Mouse (Mus musculus) heart, embryonic 10.5 days (tissue): ENCODE data around the gene Gas8. TPM values are rescaled to one million over a fixed set of nuclear protein-coding genes. Genes with fewer than 3 reads are reported as not detected.
"Not testable (repeated sequence)": the region's sequence is repeated elsewhere in the genome, so short reads cannot be mapped to it uniquely, and the experiment has no call there.

Experiments used
- DNase-seq: peaks from one replicate; pipeline ENCODE4 v3.0.0-alpha.2; 2017; ENCODE audit warnings: low spot score
- H3K27ac ChIP-seq: fragments of 300-500 bp; sonication (generic); 2 replicates; pipeline ENCODE4 v1.5.1; 2016; ENCODE audit warnings: mild to moderate bottlenecking
- H3K27me3 ChIP-seq: fragments of 300-500 bp; sonication (generic); 2 replicates; pipeline ENCODE4 v1.6.1; 2016; ENCODE audit warnings: mild to moderate bottlenecking; ENCODE audit not compliant: poor library complexity, insufficient read depth, severe bottlenecking
- H3K36me3 ChIP-seq: fragments of 300-500 bp; sonication (generic); 2 replicates; pipeline ENCODE4 v1.6.1; 2016; ENCODE audit warnings: mild to moderate bottlenecking, moderate library complexity
- H3K4me1 ChIP-seq: fragments of 300-500 bp; sonication (generic); 2 replicates; pipeline ENCODE4 v1.6.1; 2016; ENCODE audit warnings: mild to moderate bottlenecking
- H3K4me3 ChIP-seq: fragments of 300-500 bp; sonication (generic); 2 replicates; pipeline ENCODE4 v1.5.1; 2016; ENCODE audit warnings: mild to moderate bottlenecking, moderate library complexity
- H3K9me3 ChIP-seq: fragments of 300-500 bp; sonication (generic); 2 replicates; pipeline ENCODE4 v1.6.1; 2016; ENCODE audit warnings: mild to moderate bottlenecking, moderate library complexity
- WGBS: fragments of 180-500 bp; shearing (Covaris S2); methylation state at CpG from one replicate; pipeline ENCODE4 v1.1.7; 2016; 5-methylcytosine and 5-hydroxymethylcytosine counted together
- polyA plus RNA-seq: library from polyadenylated mRNA; unstranded; fragments of >200 nt; fragmentation: Nextera tagmentation; extraction: Ambion mirVana; gene quantifications from 2 replicates; pipeline ENCODE4 v1.2.1, GENCODE M21; 2016

Gas8 gene
- polyA plus RNA-seq, 1 experiment from 2014 or later, result 27.4 TPM

DNA sequence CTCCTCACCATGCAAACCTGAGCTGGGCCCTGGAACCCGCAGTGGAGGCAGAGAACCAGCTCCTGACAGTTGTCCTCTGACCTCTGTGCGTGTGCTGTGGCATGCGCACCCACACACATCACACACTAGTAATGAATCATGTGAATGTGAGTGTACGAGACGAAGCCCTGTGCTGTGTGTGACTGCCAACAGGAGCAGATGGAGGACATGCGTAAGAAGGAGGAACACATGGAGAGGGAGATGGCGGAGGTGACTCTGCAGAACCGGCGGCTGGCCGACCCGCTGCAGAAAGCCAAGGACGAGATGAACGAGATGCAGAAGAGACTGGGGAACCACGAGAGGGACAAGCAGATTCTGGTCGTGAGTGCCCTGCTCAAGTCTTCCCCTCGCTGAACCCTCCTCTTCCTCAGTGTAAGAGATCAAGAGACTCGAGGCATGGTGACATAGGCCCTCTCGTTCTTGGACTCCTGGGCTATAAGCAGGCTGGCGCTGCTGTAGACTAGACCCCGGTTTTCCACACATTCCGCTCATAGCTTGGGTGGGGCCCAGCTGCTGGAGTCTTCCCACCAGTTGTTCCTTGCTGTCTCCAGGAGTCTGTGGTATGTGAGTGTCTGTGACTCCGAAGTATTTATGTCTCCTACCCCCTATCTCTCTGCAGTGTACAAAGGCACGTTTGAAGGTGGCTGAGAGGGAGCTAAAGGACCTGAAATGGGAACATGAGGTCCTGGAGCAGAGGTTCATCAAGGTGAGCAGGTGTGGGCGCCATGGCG is 9.3 kb downstream of the Gas8 start:
- WGBS, result 83% methylated on average over 25 of the region's 25 CpGs

GRCm38 (mm10) chr8:123536242-123536989 is 17.8 kb downstream of the Gas8 start:
- peaks cover 52% of the 10 kb centered on the region for H3K36me3 ChIP-seq
- DNase-seq, result no peak
- H3K27me3 ChIP-seq, result peaks cover 39% of the 10 kb centered on the region
- no peaks in the 10 kb centered on the region for H3K9me3 ChIP-seq
- WGBS, result 85% methylated on average over 9 of the region's 9 CpGs
- H3K4me1 ChIP-seq, result no peaks in the 10 kb centered on the region
- H3K27ac ChIP-seq, result no peak overlapping the region
- no peak overlapping the region for H3K4me3 ChIP-seq

More for the DNA sequence above, 9.3 kb downstream of the Gas8 start:
- H3K4me1 ChIP-seq, result peaks cover 9% of the 10 kb centered on the region; the same call in 1 of the 2 replicates
- peaks cover 100% of the 10 kb centered on the region for H3K36me3 ChIP-seq
- H3K27ac ChIP-seq, result no peak overlapping the region; the same call in 1 of the 2 replicates
- H3K4me3 ChIP-seq, result no peak overlapping the region
- DNase-seq, result no peak
- no peaks in the 10 kb centered on the region for H3K9me3 ChIP-seq
- 0 out of 2 replicates have a peak, but pooled peaks cover 7% of the 10 kb centered on the region for H3K27me3 ChIP-seq

- DNase-seq, result no peak
- H3K36me3 ChIP-seq, result peaks cover 47% of the 10 kb centered on the region
- no peaks in the 10 kb centered on the region for H3K4me1 ChIP-seq
- H3K9me3 ChIP-seq, result no peaks in the 10 kb centered on the region
- peaks cover 34% of the 10 kb centered on the region for H3K27me3 ChIP-seq
- 18% methylated on average over 10 of the region's 10 CpGs for WGBS
- H3K27ac ChIP-seq, result no peak overlapping the region
- no peak overlapping the region for H3K4me3 ChIP-seq
Measured at GRCm38 (mm10) chr8:123536990-123537380, 18.4 kb downstream of the Gas8 start.

GRCm38 (mm10) chr8:123537641-123538040 is 19.0 kb downstream of the Gas8 start:
- H3K27ac ChIP-seq, H3K9me3 ChIP-seq, H3K4me1 ChIP-seq, H3K4me3 ChIP-seq, DNase-seq: not testable (repeated sequence)
- WGBS, result 74% methylated on average over 5 of the region's 14 CpGs
- Histone ChIP-seq H3K36me3 (peaks cover 40% of the 10 kb centered on the region), H3K27me3 (peaks cover 34% of the 10 kb centered on the region)

- not testable (repeated sequence) for H3K36me3 ChIP-seq, H3K27me3 ChIP-seq, DNase-seq, H3K27ac ChIP-seq, H3K9me3 ChIP-seq, H3K4me1 ChIP-seq, H3K4me3 ChIP-seq
- WGBS, result no CpG with 5 or more reads among the region's 45 CpGs
Measured at GRCm38 (mm10) chr8:123564221-123564620, 45.6 kb downstream of the Gas8 start.

DNA sequence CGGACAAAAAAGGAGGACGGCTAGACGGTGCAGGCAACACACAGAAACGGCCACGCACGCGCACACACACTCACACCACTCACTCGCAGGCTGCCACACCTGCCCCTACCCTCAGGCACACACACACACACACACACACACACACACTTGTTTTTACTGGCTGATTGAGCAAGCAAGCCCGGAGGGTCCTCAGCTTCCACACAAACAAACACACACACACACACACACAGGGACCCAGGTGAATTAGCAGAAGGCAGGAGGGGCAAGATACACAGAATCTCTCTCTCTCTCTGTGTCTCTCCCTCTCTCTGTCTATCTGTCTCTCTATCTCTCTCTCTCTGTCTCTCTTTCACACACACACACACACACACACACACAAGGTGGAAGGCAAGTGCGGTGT is 56.8 kb downstream of the Gas8 start:
- not testable (repeated sequence) for H3K27me3 ChIP-seq, DNase-seq, H3K4me3 ChIP-seq, H3K4me1 ChIP-seq, H3K9me3 ChIP-seq, H3K27ac ChIP-seq, H3K36me3 ChIP-seq
- 85% methylated on average over 5 of the region's 10 CpGs for WGBS

Other genes starting within 250 kb of the Gas8 start
- 28.9 and 31.5 TPM in 2 replicates for gene Fanca, start 200.3 kb upstream of the Gas8 start, polyA plus RNA-seq
- 4.4 TPM in 2 replicates for gene Spire2, start 186.1 kb upstream of the Gas8 start, polyA plus RNA-seq
- gene Tcf25, start 145.1 kb upstream of the Gas8 start, polyA plus RNA-seq, result 153 and 172 TPM in 2 replicates
- not detected in 2 replicates for gene Mc1r, start 111.7 kb upstream of the Gas8 start, polyA plus RNA-seq
- gene Tubb3, start 107.4 kb upstream of the Gas8 start, polyA plus RNA-seq, result 10.5 and 15.8 TPM in 2 replicates
- 36.4 and 38.6 TPM in 2 replicates for gene Def8, start 95.3 kb upstream of the Gas8 start, polyA plus RNA-seq
- gene Afg3l1, start 40.9 kb upstream of the Gas8 start, polyA plus RNA-seq, result 56.3 and 63.8 TPM in 2 replicates
- 2.1 and 4.6 TPM in 2 replicates for gene Dbndd1, start 3.4 kb upstream of the Gas8 start, polyA plus RNA-seq
- 13.0 and 16.7 TPM in 2 replicates for gene Rhou, start 135.1 kb downstream of the Gas8 start, polyA plus RNA-seq